Comparison of ENCODE assay signal across 13 mouse cellular contexts in genomic region chr12:100079636-100080286, GRCm38 (mm10). TPM values are rescaled to one million over a fixed set of nuclear protein-coding genes. Genes with fewer than 3 reads are reported as not detected.
DNase-seq lines count a peak whose midpoint lies in the region; ATAC-seq lines count a peak whose summit lies in the region.
"Had no signal": no experiment of that assay in that cellular context is flagged by ENCODE, and none has a peak within 500 bp of the region (broad histone marks: within the 10 kb centered on the region; RNA-seq: fewer than 3 reads in every experiment).

No protein-coding gene starts in this region.

- H3K27me3 ChIP-seq in midbrain, embryonic 13.5 days = no peaks in the 10 kb centered on the region
- H3K27me3 ChIP-seq: forebrain, embryonic 15.5 days; intestine, embryonic 15.5 days had no signal

- H3K27ac ChIP-seq in midbrain, embryonic 13.5 days = no peak overlapping the region
- H3K27ac ChIP-seq: forebrain, embryonic 15.5 days; intestine, embryonic 15.5 days; kidney, postnatal 0 days had no signal

- ATAC-seq in midbrain, embryonic 13.5 days = no peak
- ATAC-seq: forebrain, embryonic 15.5 days; intestine, embryonic 15.5 days had no signal

- WGBS in midbrain, embryonic 13.5 days = 89% methylated on average over 8 of the region's 8 CpGs

- no peak overlapping the region for H3K9ac ChIP-seq in midbrain, embryonic 13.5 days (replicated peaks)
- H3K9ac ChIP-seq: forebrain, embryonic 15.5 days; intestine, embryonic 15.5 days had no signal

- no peak overlapping the region for H3K4me2 ChIP-seq in midbrain, embryonic 13.5 days (replicated peaks)
- H3K4me2 ChIP-seq: forebrain, embryonic 15.5 days; intestine, embryonic 15.5 days had no signal

- no peaks in the 10 kb centered on the region for H3K9me3 ChIP-seq in midbrain, embryonic 13.5 days
- H3K9me3 ChIP-seq: forebrain, embryonic 15.5 days; intestine, embryonic 15.5 days had no signal

- no peak overlapping the region for H3K4me3 ChIP-seq in midbrain, embryonic 13.5 days (replicated peaks)
- H3K4me3 ChIP-seq: forebrain, embryonic 15.5 days; intestine, embryonic 15.5 days had no signal

- no peaks in the 10 kb centered on the region for H3K36me3 ChIP-seq in midbrain, embryonic 13.5 days
- H3K36me3 ChIP-seq: forebrain, embryonic 15.5 days; intestine, embryonic 15.5 days had no signal

- DNase-seq in kidney, adult 9 months = peak; percentile 5
- no peak for DNase-seq in kidney, postnatal 25 days
- peak; percentile 52 for DNase-seq in gastrocnemius, postnatal 10 days
- DNase-seq in heart, postnatal 36 days = peak; percentile 30 to 40
- peak; percentile 37 to 80 for DNase-seq in lung, postnatal 4 days
- DNase-seq in thymus, adult 18-20 months = no peak
- DNase-seq: adrenal gland, postnatal 25 days; cerebellum, adult 9-11 months; midbrain, embryonic 14.5 days had no signal

- no peaks in the 10 kb centered on the region for H3K4me1 ChIP-seq in midbrain, embryonic 13.5 days (replicated peaks)
- H3K4me1 ChIP-seq: forebrain, embryonic 15.5 days; intestine, embryonic 15.5 days had no signal

- intact Hi-C loops in heart, postnatal 36 days (cut with DNase I) = no loop called here

RNA-seq across cellular contexts. Expression of gene Psmc1, which starts 30.2 kb away (rescaled TPM):
- 100 to 1,000 TPM; 168 to 201 TPM for total RNA-seq in gastrocnemius, postnatal 10 days (2021)
- total RNA-seq in heart, postnatal 36 days (2021) = 100 to 1,000 TPM; 129 to 147 TPM
- polyA plus RNA-seq in midbrain, embryonic 13.5 days (2015; fragmentation: Nextera tagmentation; extraction: Ambion mirVana) = 281 and 297 TPM in 2 replicates

Comparison
In these comparisons a context has a peak if more than half of its experiments do, and no peak if none do; other contexts are left out.
1. DNase-seq: peak in kidney, adult 9 months (single experiment), gastrocnemius, postnatal 10 days (single experiment), heart, postnatal 36 days (2 of 2) and lung, postnatal 4 days (2 of 2); none in kidney, postnatal 25 days (0 of 2) and thymus, adult 18-20 months (0 of 2).